Mouse (Mus musculus) thymus, postnatal 0 days (tissue): Measurements from ENCODE around the gene Taok3. TPM values are rescaled to one million over a fixed set of nuclear protein-coding genes. Genes with fewer than 3 reads are reported as not detected.
"Not testable (repeated sequence)": the region's sequence is repeated elsewhere in the genome, so short reads cannot be mapped to it uniquely, and the experiment has no call there.

Source experiments
- DNase-seq: peaks from one replicate; pipeline ENCODE4 v3.0.0-alpha.2; 2015; ENCODE audit warnings: low spot score
- polyA plus RNA-seq: library from polyadenylated mRNA; unstranded; fragments of >200 nt; fragmentation: Nextera tagmentation; extraction: Ambion mirVana; gene quantifications from 2 replicates; pipeline ENCODE4 v1.2.1, GENCODE M21; 2015

The Taok3 gene
- polyA plus RNA-seq, 1 experiment from 2014 or later = 68.1 TPM

- no peak for DNase-seq
Observed at GRCm38 (mm10) chr5:117292547-117292946, 172.6 kb downstream of the Taok3 start.

- DNase-seq = not testable (repeated sequence)
Observed at GRCm38 (mm10) chr5:117293776-117294175, 173.8 kb downstream of the Taok3 start.

DNA sequence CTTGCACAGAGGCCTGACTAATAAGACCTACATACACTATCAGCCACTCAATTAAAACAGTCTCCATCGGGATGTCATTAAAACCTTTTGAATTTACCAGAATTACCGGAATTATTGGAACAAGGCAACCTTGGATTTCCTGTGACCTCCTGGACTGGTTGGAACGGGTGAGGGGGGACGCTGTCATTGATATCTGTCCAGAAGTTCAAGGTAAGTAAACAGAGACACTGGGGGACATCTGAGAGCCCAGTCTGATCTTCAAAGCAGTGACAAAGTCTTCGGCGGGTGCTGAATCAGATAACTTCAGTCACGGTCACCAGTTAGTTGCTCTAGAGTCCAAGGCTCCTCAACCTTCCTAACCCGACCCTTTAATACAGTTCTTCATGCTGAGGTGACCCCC lies 175.1 kb downstream of the Taok3 start:
- DNase-seq = no peak

GRCm38 (mm10) chr5:117302899-117303298 lies 183.0 kb downstream of the Taok3 start:
- DNase-seq = no peak

DNA sequence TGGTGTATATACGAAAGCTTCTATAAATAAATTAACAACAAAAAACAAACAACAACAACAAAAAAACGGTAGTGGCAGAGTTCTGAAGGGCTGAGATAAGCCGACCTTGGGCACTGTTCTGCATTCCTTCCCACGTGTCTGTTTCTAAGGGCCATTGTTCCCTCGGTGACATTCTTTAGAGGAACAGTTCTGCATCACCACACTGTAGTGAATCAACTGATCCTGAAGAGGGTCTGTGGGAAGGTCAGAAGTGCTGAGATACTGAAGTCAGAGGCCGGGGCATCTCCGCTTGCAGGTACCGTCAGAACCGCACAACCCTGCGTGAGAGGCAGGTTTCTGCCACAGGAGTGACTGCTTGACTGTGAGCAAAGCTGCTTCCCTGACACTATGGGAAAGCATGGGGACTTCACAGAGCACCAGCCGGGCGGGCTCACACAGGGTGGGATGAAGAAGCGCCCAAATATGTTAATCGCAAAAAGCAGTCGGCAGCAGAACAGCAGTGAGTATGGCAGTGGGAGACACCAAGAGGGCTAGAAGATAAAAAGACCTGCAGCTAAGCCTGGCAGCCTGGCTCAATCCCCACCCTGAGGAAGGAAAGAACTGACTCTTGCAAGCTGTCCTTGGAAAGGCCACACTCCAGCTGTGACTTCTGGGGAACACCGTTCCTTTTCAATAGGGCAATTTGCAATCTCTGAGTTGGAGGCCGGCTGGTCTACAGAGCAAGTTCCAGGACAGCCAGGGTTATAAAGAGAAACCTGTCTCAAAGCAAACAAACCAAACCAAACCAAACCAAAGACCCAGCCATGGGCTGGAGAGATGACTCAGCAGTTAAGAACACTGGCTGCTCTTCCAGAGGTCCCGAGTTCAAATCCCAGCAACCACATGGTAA lies 184.0 kb downstream of the Taok3 start:
- DNase-seq = no peak

DNA sequence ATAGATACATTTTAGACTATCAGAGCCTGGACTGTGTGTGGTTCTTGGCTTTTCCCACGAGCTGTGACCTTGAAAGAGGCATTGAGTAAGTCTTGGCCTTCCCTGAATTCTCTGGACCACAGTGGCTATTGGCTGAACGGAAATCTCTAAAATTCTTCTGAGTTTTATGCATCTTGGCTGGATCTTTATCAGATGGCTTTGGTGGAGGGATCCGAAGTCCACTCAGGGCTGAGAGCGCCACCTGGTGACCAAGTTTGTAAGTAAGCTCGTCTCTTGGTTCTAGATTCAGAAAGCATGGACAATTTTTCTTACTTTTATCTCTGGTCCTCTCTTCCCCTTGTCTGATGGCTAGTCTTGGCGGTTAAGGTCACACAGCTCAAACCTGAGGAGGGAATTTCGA lies 185.0 kb downstream of the Taok3 start:
- peak; percentile 63 for DNase-seq

DNA sequence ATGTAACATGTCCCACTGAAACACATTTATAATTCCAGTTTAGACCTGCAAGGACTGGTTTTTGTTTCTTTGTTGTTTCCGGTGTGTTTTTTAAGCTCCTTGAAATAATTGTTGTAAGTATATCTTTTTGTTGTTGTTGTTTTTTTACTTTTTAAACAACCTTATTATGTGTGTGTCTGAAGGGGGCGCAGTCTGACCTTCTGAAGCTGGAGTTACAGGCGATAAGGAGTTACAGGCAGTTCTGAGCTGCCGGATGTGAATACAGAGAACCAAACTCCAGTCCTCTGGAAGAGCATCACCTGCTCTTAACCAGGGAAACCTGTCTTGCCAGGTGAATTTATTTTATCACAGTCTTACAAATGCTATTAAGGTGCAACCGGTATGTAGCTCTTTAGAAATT lies 185.8 kb downstream of the Taok3 start:
- no peak for DNase-seq

GRCm38 (mm10) chr5:117306826-117307225 lies 186.9 kb downstream of the Taok3 start:
- no peak for DNase-seq

- DNase-seq = peak; percentile 71
Observed at GRCm38 (mm10) chr5:117307699-117308098, 187.8 kb downstream of the Taok3 start.

- peak; percentile 26 for DNase-seq
Observed at GRCm38 (mm10) chr5:117313420-117313819, 193.5 kb downstream of the Taok3 start.

DNA sequence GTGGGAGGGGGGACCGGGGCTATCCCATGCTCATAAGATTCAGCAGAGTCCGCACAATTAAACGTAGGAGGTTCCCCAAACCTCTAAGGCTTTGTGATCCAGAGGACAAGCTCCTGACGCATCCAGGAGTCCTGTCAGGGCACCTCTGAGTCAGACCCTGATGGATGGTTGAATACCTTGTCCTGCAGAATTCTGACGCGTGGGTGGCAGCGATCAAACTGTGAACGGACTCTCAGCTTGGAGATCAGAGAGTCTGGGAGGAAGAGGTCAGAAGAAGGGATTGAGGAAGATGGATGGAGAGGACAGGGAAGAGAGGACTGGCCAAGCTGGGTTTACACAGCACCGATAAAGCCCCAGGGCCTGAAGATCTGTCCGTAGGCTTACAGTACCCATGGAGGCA lies 194.0 kb downstream of the Taok3 start:
- DNase-seq = no peak

- DNase-seq = no peak
Observed at GRCm38 (mm10) chr5:117314587-117315428, 194.9 kb downstream of the Taok3 start.

DNA sequence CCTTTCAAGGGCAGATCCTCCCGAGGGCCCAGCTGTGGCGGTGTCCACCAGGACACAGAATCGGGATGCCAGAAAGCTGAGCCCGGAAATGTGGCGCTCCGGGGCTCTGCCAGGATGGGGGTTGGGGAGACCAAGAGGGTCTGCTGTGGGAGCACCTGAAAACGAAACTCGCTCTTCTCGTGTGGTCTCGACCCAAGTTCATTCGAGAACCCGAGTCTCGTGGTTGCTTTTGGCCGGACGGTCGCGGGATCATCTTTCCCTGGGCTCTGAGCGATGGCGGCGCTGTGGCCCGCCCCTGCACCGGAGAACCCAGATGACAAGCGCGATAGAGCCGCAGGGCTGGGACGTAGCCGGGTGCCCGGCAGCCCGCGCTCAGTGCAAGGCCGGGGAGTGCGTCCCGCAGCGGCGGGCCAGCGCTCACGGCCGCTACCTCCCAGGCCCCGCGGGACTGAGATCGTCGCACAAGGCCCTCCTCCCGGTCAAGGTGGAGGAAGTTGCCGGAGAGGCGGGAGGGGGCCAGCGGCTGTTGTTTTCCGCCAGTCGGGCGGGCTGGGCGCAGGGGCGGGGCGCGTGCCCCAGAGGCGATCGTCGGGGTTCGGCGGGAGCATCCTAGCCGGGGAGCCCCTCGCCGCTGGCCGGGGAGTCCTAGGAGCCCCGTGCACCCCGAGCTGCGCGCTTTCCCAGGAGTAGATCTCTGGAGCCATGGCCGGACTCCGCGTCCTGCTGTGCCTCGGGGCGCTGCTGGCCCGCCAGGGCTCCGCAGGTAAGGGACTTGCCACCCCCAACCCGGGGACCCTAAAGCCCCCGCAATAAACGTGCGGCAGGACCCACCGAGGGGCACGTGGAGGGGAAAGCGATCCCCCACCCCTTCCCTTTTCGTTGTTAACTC lies 199.1 kb downstream of the Taok3 start, which contains the start of gene Vsig10:
Gene Vsig10, plus strand, starts transcription at position 343 of the 889 bp plus-strand sequence.
- no peak for DNase-seq

DNA sequence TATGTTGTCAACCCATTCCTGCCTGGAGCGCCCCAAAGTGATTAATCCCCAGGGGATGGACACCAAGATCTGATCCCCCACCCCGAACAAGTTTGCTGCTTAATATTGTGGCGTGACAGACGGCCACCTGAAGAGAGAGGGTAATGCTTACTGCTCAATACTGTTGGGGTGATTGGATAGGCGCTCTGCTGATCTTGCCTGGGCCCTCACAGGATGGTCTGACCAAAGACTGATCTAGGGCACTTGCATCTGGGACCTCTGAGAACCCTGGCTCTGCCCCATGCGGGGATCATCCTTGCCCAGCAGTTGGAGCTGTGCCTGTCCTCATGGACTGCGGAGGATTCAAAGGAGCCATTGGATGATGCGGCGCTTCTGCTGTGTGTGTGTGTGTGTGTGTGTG lies 203.8 kb downstream of the Taok3 start:
- no peak for DNase-seq

Other genes starting within 250 kb of the Taok3 start
- gene Suds3, start 4.0 kb upstream of the Taok3 start, polyA plus RNA-seq = 66.0 and 69.1 TPM in 2 replicates
- 420 and 455 TPM in 2 replicates for gene Pebp1, start 167.5 kb downstream of the Taok3 start, polyA plus RNA-seq
- 2.6 and 3.0 TPM in 2 replicates for gene Vsig10, start 199.0 kb downstream of the Taok3 start, polyA plus RNA-seq
- 51.3 and 59.8 TPM in 2 replicates for gene Wsb2, start 237.2 kb downstream of the Taok3 start, polyA plus RNA-seq